Mouse (Mus musculus): ENCODE data around the gene Cd300lg. TPM values are rescaled to one million over a fixed set of nuclear protein-coding genes. Genes with fewer than 3 reads are reported as not detected.

Cd300lg gene
- total RNA-seq, 1 experiment = not detected

DNA sequence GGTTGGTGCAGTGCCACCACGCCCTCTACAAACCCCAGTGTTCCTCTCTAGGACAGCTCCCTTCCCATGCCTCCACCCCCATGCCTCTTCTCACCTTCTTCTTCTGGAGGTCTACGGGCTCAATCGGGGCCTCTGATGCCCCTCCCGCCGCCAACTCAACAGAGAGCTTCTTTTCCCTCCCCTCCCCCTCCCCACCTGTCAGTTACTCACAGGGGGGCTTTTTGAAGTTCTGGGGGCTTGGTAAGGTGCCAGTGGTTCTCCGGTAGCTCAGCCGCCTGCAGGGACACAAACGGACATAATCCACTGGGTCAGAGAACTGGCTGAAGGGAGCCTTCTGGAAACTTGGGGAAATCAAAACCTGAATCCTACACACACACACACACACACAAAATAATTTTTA, 29.8 kb upstream of the Cd300lg start:
- Histone ChIP-seq H3K4me1 (ENCODE audit: control insufficient read depth in 2 of 2, insufficient read depth in 2 of 2, low read length in 2 of 2, poor library complexity in 1 of 2) (no peaks in the 10 kb centered on the region), H3K9me3 (ENCODE audit: control insufficient read depth, insufficient read depth, low read depth, low read length) (no peaks in the 10 kb centered on the region), H3K27ac (ENCODE audit: insufficient read depth, low read depth, low read length, poor library complexity, severe bottlenecking) (no peak overlapping the region), H3K36me3 (ENCODE audit: control insufficient read depth, insufficient read depth, low read length, poor library complexity, severe bottlenecking) (peaks cover 11% of the 10 kb centered on the region; the same call in 1 of the 2 replicates), H3K9ac (ENCODE audit: insufficient read depth, low read depth, low read length, poor library complexity, severe bottlenecking) (no peak overlapping the region), H3K4me3 (ENCODE audit: insufficient read depth in 1 of 2, low read depth in 1 of 2, low read length in 2 of 2, poor library complexity in 1 of 2, severe bottlenecking in 1 of 2) (no peak overlapping the region)
- in situ Hi-C loops (cut with MboI; ENCODE audit: low sequenced_read_pairs in 2 of 2, unreplicated experiment in 2 of 2) = no loop called here
- no peak for TF ChIP-seq ZNF384 (IDR thresholded peaks at IDR 0.05; ENCODE audit: low read depth, low read length)
- no peak for TF ChIP-seq CHD2 (IDR thresholded peaks at IDR 0.05; ENCODE audit: low read depth, low read length)
- TF ChIP-seq ZC3H11A (IDR thresholded peaks at IDR 0.05; ENCODE audit: borderline replicate concordance, low read depth, low read length) = no peak
- no peak for TF ChIP-seq MAFK (IDR thresholded peaks at IDR 0.05; ENCODE audit: insufficient read depth, low read depth, low read length)
- TF ChIP-seq HCFC1 (IDR thresholded peaks at IDR 0.05; ENCODE audit: borderline replicate concordance, insufficient read depth, low read length) = no peak
- DNase-seq (ENCODE audit: low read depth, low spot score) = no peak

DNA sequence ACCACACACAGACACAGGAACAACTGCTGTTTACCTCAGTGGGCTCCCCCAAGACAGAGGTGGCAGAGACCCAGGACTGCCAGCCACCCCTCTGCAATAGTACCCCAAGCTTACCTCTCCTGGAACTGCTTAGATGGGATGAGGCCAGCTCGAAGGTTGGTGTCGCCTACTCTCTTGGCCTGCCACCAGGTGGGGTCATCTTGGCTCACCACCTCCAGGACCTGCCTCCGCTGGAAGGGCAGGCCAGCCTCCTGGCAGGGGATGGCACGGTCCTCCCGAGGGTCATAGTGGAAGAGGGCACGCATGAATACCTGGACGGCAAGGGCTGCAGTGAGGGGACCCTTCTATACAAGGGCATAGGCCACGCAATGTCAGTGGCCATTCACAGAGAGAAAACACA, 28.1 kb upstream of the Cd300lg start:
- TF ChIP-seq ZNF384 (IDR thresholded peaks at IDR 0.05; ENCODE audit: low read depth, low read length) (no peak), MAFK (IDR thresholded peaks at IDR 0.05; ENCODE audit: insufficient read depth, low read depth, low read length) (no peak), ZC3H11A (IDR thresholded peaks at IDR 0.05; ENCODE audit: borderline replicate concordance, low read depth, low read length) (no peak), HCFC1 (IDR thresholded peaks at IDR 0.05; ENCODE audit: borderline replicate concordance, insufficient read depth, low read length) (no peak), CHD2 (IDR thresholded peaks at IDR 0.05; ENCODE audit: low read depth, low read length) (no peak)
- DNase-seq (ENCODE audit: low read depth, low spot score) = no peak
- no peaks in the 10 kb centered on the region for H3K9me3 ChIP-seq (ENCODE audit: control insufficient read depth, insufficient read depth, low read depth, low read length)
- in situ Hi-C loops (cut with MboI; ENCODE audit: low sequenced_read_pairs in 2 of 2, unreplicated experiment in 2 of 2) = no loop called here
- no peaks in the 10 kb centered on the region for H3K4me1 ChIP-seq (ENCODE audit: control insufficient read depth in 2 of 2, insufficient read depth in 2 of 2, low read length in 2 of 2, poor library complexity in 1 of 2)
- H3K9ac ChIP-seq (ENCODE audit: insufficient read depth, low read depth, low read length, poor library complexity, severe bottlenecking) = no peak overlapping the region
- no peak overlapping the region for H3K4me3 ChIP-seq (ENCODE audit: insufficient read depth in 1 of 2, low read depth in 1 of 2, low read length in 2 of 2, poor library complexity in 1 of 2, severe bottlenecking in 1 of 2)
- H3K27ac ChIP-seq (ENCODE audit: insufficient read depth, low read depth, low read length, poor library complexity, severe bottlenecking) = no peak overlapping the region
- H3K36me3 ChIP-seq (ENCODE audit: control insufficient read depth, insufficient read depth, low read length, poor library complexity, severe bottlenecking) = peaks cover 10% of the 10 kb centered on the region; the same call in 1 of the 2 replicates

DNA sequence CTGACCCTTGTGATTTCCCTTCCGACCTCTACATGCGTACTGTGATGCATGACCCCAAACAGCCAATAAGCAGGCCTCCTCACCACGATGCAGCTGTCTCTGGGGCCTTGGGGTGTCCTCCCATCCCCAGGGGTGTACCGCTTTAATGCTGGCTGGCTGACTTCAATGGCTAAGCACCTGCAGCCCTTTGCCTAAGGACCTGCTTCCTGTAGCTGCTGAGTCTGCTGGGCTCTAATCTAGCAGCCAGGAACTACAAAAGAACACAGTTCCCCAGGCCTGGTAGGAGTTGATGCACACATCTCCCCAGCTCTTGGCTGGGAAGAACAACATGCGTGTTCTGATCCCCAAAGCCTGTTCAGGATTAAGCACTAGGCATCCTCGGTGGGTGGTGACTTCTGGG, 25.8 kb upstream of the Cd300lg start:
- in situ Hi-C loops (cut with MboI; ENCODE audit: low sequenced_read_pairs in 2 of 2, unreplicated experiment in 2 of 2) = no loop called here
- no peak for DNase-seq (ENCODE audit: low read depth, low spot score)
- no peak overlapping the region for H3K9ac ChIP-seq (ENCODE audit: insufficient read depth, low read depth, low read length, poor library complexity, severe bottlenecking)
- H3K27ac ChIP-seq (ENCODE audit: insufficient read depth, low read depth, low read length, poor library complexity, severe bottlenecking) = no peak overlapping the region
- peaks cover 7% of the 10 kb centered on the region; the same call in 1 of the 2 replicates for H3K36me3 ChIP-seq (ENCODE audit: control insufficient read depth, insufficient read depth, low read length, poor library complexity, severe bottlenecking)
- no peaks in the 10 kb centered on the region for H3K9me3 ChIP-seq (ENCODE audit: control insufficient read depth, insufficient read depth, low read depth, low read length)
- H3K4me3 ChIP-seq (ENCODE audit: insufficient read depth in 1 of 2, low read depth in 1 of 2, low read length in 2 of 2, poor library complexity in 1 of 2, severe bottlenecking in 1 of 2) = no peak overlapping the region
- no peaks in the 10 kb centered on the region for H3K4me1 ChIP-seq (ENCODE audit: control insufficient read depth in 2 of 2, insufficient read depth in 2 of 2, low read length in 2 of 2, poor library complexity in 1 of 2)
- TF ChIP-seq ZNF384 (IDR thresholded peaks at IDR 0.05; ENCODE audit: low read depth, low read length) (no peak), ZC3H11A (IDR thresholded peaks at IDR 0.05; ENCODE audit: borderline replicate concordance, low read depth, low read length) (no peak), HCFC1 (IDR thresholded peaks at IDR 0.05; ENCODE audit: borderline replicate concordance, insufficient read depth, low read length) (no peak), MAFK (IDR thresholded peaks at IDR 0.05; ENCODE audit: insufficient read depth, low read depth, low read length) (no peak), CHD2 (IDR thresholded peaks at IDR 0.05; ENCODE audit: low read depth, low read length) (no peak)

DNA sequence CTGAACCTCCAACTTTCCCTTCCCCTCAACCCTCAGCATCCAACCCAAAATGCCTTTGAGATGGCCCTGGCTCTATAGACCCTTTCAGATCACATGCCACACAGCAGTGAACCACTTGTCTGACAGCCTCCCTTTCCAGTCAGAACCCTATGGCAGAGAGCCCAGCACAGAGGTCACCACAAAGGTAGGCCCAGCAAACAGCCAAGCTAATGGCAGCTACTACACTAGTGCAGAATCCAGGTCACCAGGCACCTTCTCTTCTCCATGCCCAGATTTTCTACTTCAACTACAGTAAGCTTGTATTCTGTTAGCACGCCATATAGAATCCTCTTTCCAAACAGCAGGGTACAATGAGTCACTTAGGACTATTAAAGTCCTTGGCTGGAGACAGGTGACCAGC, 25.2 kb upstream of the Cd300lg start:
- no peak overlapping the region for H3K27ac ChIP-seq (ENCODE audit: insufficient read depth, low read depth, low read length, poor library complexity, severe bottlenecking)
- TF ChIP-seq CHD2 (IDR thresholded peaks at IDR 0.05; ENCODE audit: low read depth, low read length) (no peak), ZNF384 (IDR thresholded peaks at IDR 0.05; ENCODE audit: low read depth, low read length) (no peak), HCFC1 (IDR thresholded peaks at IDR 0.05; ENCODE audit: borderline replicate concordance, insufficient read depth, low read length) (no peak), MAFK (IDR thresholded peaks at IDR 0.05; ENCODE audit: insufficient read depth, low read depth, low read length) (no peak), ZC3H11A (IDR thresholded peaks at IDR 0.05; ENCODE audit: borderline replicate concordance, low read depth, low read length) (no peak)
- no peak overlapping the region for H3K4me3 ChIP-seq (ENCODE audit: insufficient read depth in 1 of 2, low read depth in 1 of 2, low read length in 2 of 2, poor library complexity in 1 of 2, severe bottlenecking in 1 of 2)
- DNase-seq (ENCODE audit: low read depth, low spot score) = no peak
- H3K36me3 ChIP-seq (ENCODE audit: control insufficient read depth, insufficient read depth, low read length, poor library complexity, severe bottlenecking) = peaks cover 7% of the 10 kb centered on the region; the same call in 1 of the 2 replicates
- no peak overlapping the region for H3K9ac ChIP-seq (ENCODE audit: insufficient read depth, low read depth, low read length, poor library complexity, severe bottlenecking)
- in situ Hi-C loops (cut with MboI; ENCODE audit: low sequenced_read_pairs in 2 of 2, unreplicated experiment in 2 of 2) = no loop called here
- H3K4me1 ChIP-seq (ENCODE audit: control insufficient read depth in 2 of 2, insufficient read depth in 2 of 2, low read length in 2 of 2, poor library complexity in 1 of 2) = no peaks in the 10 kb centered on the region
- H3K9me3 ChIP-seq (ENCODE audit: control insufficient read depth, insufficient read depth, low read depth, low read length) = no peaks in the 10 kb centered on the region

DNA sequence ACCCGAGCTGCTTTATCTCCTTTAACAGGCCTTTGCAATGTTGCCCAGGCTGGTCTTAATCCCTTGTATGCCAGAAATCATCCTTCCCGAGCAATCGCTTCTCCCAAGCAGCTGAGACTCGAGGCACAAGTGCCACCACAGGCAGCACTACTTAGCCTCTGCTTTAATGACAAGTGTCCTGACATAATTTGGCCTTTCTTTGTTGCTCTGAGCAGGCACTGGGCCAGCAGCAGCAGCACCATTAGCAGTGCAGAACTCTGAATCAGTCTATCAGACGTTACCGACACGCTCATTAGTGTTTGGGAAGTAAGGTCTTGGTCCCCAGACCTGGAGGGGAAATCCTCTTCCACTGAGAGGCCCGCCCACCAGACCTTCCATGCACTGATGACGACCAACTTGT, 21.6 kb upstream of the Cd300lg start:
- no peak for DNase-seq (ENCODE audit: low read depth, low spot score)
- Histone ChIP-seq H3K9me3 (ENCODE audit: control insufficient read depth, insufficient read depth, low read depth, low read length) (no peaks in the 10 kb centered on the region), H3K4me3 (ENCODE audit: insufficient read depth in 1 of 2, low read depth in 1 of 2, low read length in 2 of 2, poor library complexity in 1 of 2, severe bottlenecking in 1 of 2) (no peak overlapping the region), H3K36me3 (ENCODE audit: control insufficient read depth, insufficient read depth, low read length, poor library complexity, severe bottlenecking) (peaks cover 3% of the 10 kb centered on the region; the same call in 1 of the 2 replicates), H3K27ac (ENCODE audit: insufficient read depth, low read depth, low read length, poor library complexity, severe bottlenecking) (no peak overlapping the region), H3K9ac (ENCODE audit: insufficient read depth, low read depth, low read length, poor library complexity, severe bottlenecking) (no peak overlapping the region), H3K4me1 (ENCODE audit: control insufficient read depth in 2 of 2, insufficient read depth in 2 of 2, low read length in 2 of 2, poor library complexity in 1 of 2) (no peaks in the 10 kb centered on the region)
- in situ Hi-C loops (cut with MboI; ENCODE audit: low sequenced_read_pairs in 2 of 2, unreplicated experiment in 2 of 2) = no loop called here
- TF ChIP-seq MAFK (IDR thresholded peaks at IDR 0.05; ENCODE audit: insufficient read depth, low read depth, low read length) (no peak), CHD2 (IDR thresholded peaks at IDR 0.05; ENCODE audit: low read depth, low read length) (no peak), ZNF384 (IDR thresholded peaks at IDR 0.05; ENCODE audit: low read depth, low read length) (no peak), HCFC1 (IDR thresholded peaks at IDR 0.05; ENCODE audit: borderline replicate concordance, insufficient read depth, low read length) (no peak), ZC3H11A (IDR thresholded peaks at IDR 0.05; ENCODE audit: borderline replicate concordance, low read depth, low read length) (no peak)
